Mouse (Mus musculus) kidney, adult 11 months (tissue): Measurements from ENCODE around the gene Epyc.

Experiments used
- DNase-seq: peaks from one replicate; pipeline ENCODE4 v3.0.0; 2022

The Epyc gene

GRCm38 (mm10) chr10:97643768-97644167, at the start of gene Epyc:
Epyc (plus strand) TSS chr10:97644068.
- DNase-seq = no peak

- DNase-seq = no peak
These were observed 48.2 kb upstream of the Epyc start for GRCm38 (mm10) chr10:97595680-97596079.

GRCm38 (mm10) chr10:97601744-97602143, 42.1 kb upstream of the Epyc start:
- DNase-seq = no peak

GRCm38 (mm10) chr10:97603256-97603655, 40.6 kb upstream of the Epyc start:
- no peak for DNase-seq

GRCm38 (mm10) chr10:97606579-97606978, 37.3 kb upstream of the Epyc start, which contains the start of gene Kera:
Kera (plus strand) TSS chr10:97606879.
- DNase-seq = no peak

- DNase-seq = no peak
These were observed 21.5 kb upstream of the Epyc start for GRCm38 (mm10) chr10:97622328-97622727.

- no peak for DNase-seq
These were observed 19.5 kb upstream of the Epyc start for GRCm38 (mm10) chr10:97624381-97624780.

- no peak for DNase-seq
These were observed 18.8 kb upstream of the Epyc start for GRCm38 (mm10) chr10:97625116-97625515.

GRCm38 (mm10) chr10:97626543-97626942, 17.3 kb upstream of the Epyc start:
- no peak for DNase-seq

- no peak for DNase-seq
These were observed 12.8 kb upstream of the Epyc start for GRCm38 (mm10) chr10:97631061-97631460.

- DNase-seq = no peak
These were observed 1.9 kb upstream of the Epyc start for GRCm38 (mm10) chr10:97641926-97642325.

- DNase-seq = no peak
These were observed 6.5 kb downstream of the Epyc start for GRCm38 (mm10) chr10:97650334-97650733.

GRCm38 (mm10) chr10:97659489-97659888, 15.6 kb downstream of the Epyc start:
- DNase-seq = no peak

- no peak for DNase-seq
These were observed 24.8 kb downstream of the Epyc start for GRCm38 (mm10) chr10:97668656-97669055.

- DNase-seq = no peak
These were observed 26.3 kb downstream of the Epyc start for GRCm38 (mm10) chr10:97670202-97670601.

- DNase-seq = no peak
These were observed 29.4 kb downstream of the Epyc start for GRCm38 (mm10) chr10:97673239-97673638.

GRCm38 (mm10) chr10:97682981-97683380, 39.1 kb downstream of the Epyc start:
- DNase-seq = no peak

GRCm38 (mm10) chr10:97687198-97687597, 43.3 kb downstream of the Epyc start:
- no peak for DNase-seq

- DNase-seq = no peak
These were observed 45.6 kb downstream of the Epyc start for GRCm38 (mm10) chr10:97689425-97689824.

- DNase-seq = no peak
These were observed 49.0 kb downstream of the Epyc start, which contains the start of gene Ccer1 for GRCm38 (mm10) chr10:97692913-97693312. Ccer1 (plus strand) TSS chr10:97693059.

- no peak for DNase-seq
These were observed 49.7 kb downstream of the Epyc start for GRCm38 (mm10) chr10:97693398-97694135.

- DNase-seq = no peak
These were observed 58.5 kb downstream of the Epyc start for GRCm38 (mm10) chr10:97702321-97702720.

GRCm38 (mm10) chr10:97704562-97704961, 60.7 kb downstream of the Epyc start:
- DNase-seq = no peak

GRCm38 (mm10) chr10:97712687-97713086, 68.8 kb downstream of the Epyc start:
- DNase-seq = no peak

GRCm38 (mm10) chr10:97714584-97714983, 70.7 kb downstream of the Epyc start:
- no peak for DNase-seq
